ENCODE assay signal across 8 mouse cellular contexts in genomic region chr2:93278181-93278975, GRCm38 (mm10). TPM values are rescaled to one million over a fixed set of nuclear protein-coding genes. Genes with fewer than 3 reads are reported as not detected.
DNase-seq lines count a peak whose midpoint lies in the region; ATAC-seq lines count a peak whose summit lies in the region.

No protein-coding gene starts in this region.

- ATAC-seq in frontal cortex, adult (ENCODE audit: low TSS enrichment), result peak; percentile 71
- ATAC-seq in embryonic facial prominence, embryonic 11.5 days (replicated peaks; ENCODE audit: insufficient number of reproducible peaks, low FRiP score, low TSS enrichment, low read depth), result peak; percentile 56; the same call in 1 of the 2 replicates
- ATAC-seq in limb, embryonic 12.5 days (ENCODE audit: insufficient number of reproducible peaks, insufficient read depth, low FRiP score, low TSS enrichment, low read depth), result peak; percentile 83

- no peak overlapping the region for H3K4me3 ChIP-seq in embryonic facial prominence, embryonic 11.5 days (ENCODE audit: low read depth, low read length)
- H3K4me3 ChIP-seq in limb, embryonic 12.5 days (replicated peaks), result no peak overlapping the region

- intact Hi-C loops in left cerebral cortex, postnatal 10 days (cut with DNase I), result no loop called here

- no peaks in the 10 kb centered on the region for H3K27me3 ChIP-seq in embryonic facial prominence, embryonic 11.5 days (ENCODE audit: control insufficient read depth, insufficient read depth, low read length)
- no peaks in the 10 kb centered on the region for H3K27me3 ChIP-seq in limb, embryonic 12.5 days

- H3K27ac ChIP-seq in embryonic facial prominence, embryonic 11.5 days (replicated peaks; ENCODE audit: low read depth, low read length), result peak overlapping the region; percentile 67
- peak overlapping the region; percentile 90 for H3K27ac ChIP-seq in limb, embryonic 12.5 days

- DNase-seq in frontal cortex, postnatal 10 days (ENCODE audit: low spot score in 2 of 2), result no peak
- peak; percentile 57 for DNase-seq in embryonic facial prominence, embryonic 11.5 days (ENCODE audit: low spot score)
- peak; percentile 61 for DNase-seq in heart, postnatal 4 days
- peak; percentile 65 for DNase-seq in retina, postnatal 1 day
- DNase-seq in cerebellum, adult 18-20 months, result no peak
- DNase-seq in left cerebral cortex, postnatal 10 days (ENCODE audit: extremely low spot score in 1 of 2, low spot score in 2 of 2), result no peak

- H3K9ac ChIP-seq in embryonic facial prominence, embryonic 11.5 days (replicated peaks; ENCODE audit: low read length), result peak overlapping the region; percentile 30
- no peak overlapping the region; the same call in 1 of the 2 replicates for H3K9ac ChIP-seq in limb, embryonic 12.5 days (replicated peaks)

- 5% methylated on average over 11 of the region's 11 CpGs for WGBS in embryonic facial prominence, embryonic 11.5 days
- 8% methylated on average over 11 of the region's 11 CpGs for WGBS in limb, embryonic 12.5 days

- no peaks in the 10 kb centered on the region for H3K9me3 ChIP-seq in embryonic facial prominence, embryonic 11.5 days (replicated peaks; ENCODE audit: control insufficient read depth, low read length)
- H3K9me3 ChIP-seq in limb, embryonic 12.5 days, result no peaks in the 10 kb centered on the region

- H3K4me1 ChIP-seq in embryonic facial prominence, embryonic 11.5 days (ENCODE audit: control insufficient read depth, insufficient read depth, low read length), result peaks cover 17% of the 10 kb centered on the region
- H3K4me1 ChIP-seq in limb, embryonic 12.5 days (replicated peaks), result peaks cover 68% of the 10 kb centered on the region

- H3K4me2 ChIP-seq in embryonic facial prominence, embryonic 11.5 days (ENCODE audit: low read depth, low read length), result no peak overlapping the region
- peak overlapping the region; percentile 42 for H3K4me2 ChIP-seq in limb, embryonic 12.5 days

- H3K36me3 ChIP-seq in embryonic facial prominence, embryonic 11.5 days (replicated peaks; ENCODE audit: control insufficient read depth, insufficient read depth, low read depth, low read length), result no peaks in the 10 kb centered on the region
- H3K36me3 ChIP-seq in limb, embryonic 12.5 days, result no peaks in the 10 kb centered on the region

RNA-seq across cellular contexts. Expression of gene Tspan18, which starts 55.9 kb away (rescaled TPM):
- polyA plus RNA-seq in embryonic facial prominence, embryonic 11.5 days (2014; fragmentation: Nextera tagmentation; extraction: Ambion mirVana), result 21.6 and 26.2 TPM in 2 replicates
- 10 to 100 TPM; 60.2 to 64.7 TPM for total RNA-seq in heart, postnatal 4 days (2021)
- polyA plus RNA-seq in limb, embryonic 12.5 days (2016; fragmentation: Nextera tagmentation; extraction: Ambion mirVana), result 16.4 and 16.9 TPM in 2 replicates
- total RNA-seq in left cerebral cortex, postnatal 10 days (2021), result 1 to 10 TPM; 5.6 to 6.0 TPM

Comparison
In these comparisons a context has a peak if more than half of its experiments do, and no peak if none do; other contexts are left out.
1. DNase-seq: peak in embryonic facial prominence, embryonic 11.5 days (single experiment), heart, postnatal 4 days (single experiment) and retina, postnatal 1 day (single experiment); none in frontal cortex, postnatal 10 days (0 of 2), cerebellum, adult 18-20 months (0 of 2) and left cerebral cortex, postnatal 10 days (0 of 2).
2. RNA of gene Tspan18, which starts 55.9 kb away (total RNA-seq): 60.2 to 64.7 TPM in heart, postnatal 4 days; 5.6 to 6.0 TPM in left cerebral cortex, postnatal 10 days; every median in the first group is over 4 times any median in the second.
3. Peak in every context shown above with its lines, with median percentiles within 50 percentile points of each other: ATAC-seq.